Mouse (Mus musculus) brain, embryonic 14.5 days (tissue): ENCODE results near the gene Cenpi.

ENCODE experiments used
- CTCF ChIP-seq: fragments of 200-500 bp; IDR thresholded peaks from 2 replicates; pipeline ENCODE4 v1.5.1; 2012; ENCODE audit warnings: inconsistent platforms, mild to moderate bottlenecking, moderate library complexity, borderline replicate concordance; ENCODE audit not compliant: insufficient read depth, insufficient read length; ENCODE audit errors: extremely low read depth
- POLR2A ChIP-seq: fragments of 200-500 bp; IDR thresholded peaks from 2 replicates; pipeline ENCODE4 v1.6.1; 2012; ENCODE audit warnings: mild to moderate bottlenecking, inconsistent platforms, borderline replicate concordance; ENCODE audit not compliant: poor library complexity, insufficient read depth, insufficient read length, severe bottlenecking; ENCODE audit errors: extremely low read depth

GRCm38 (mm10) chrX:134300219-134300618 is 7.7 kb upstream of the Cenpi start:
- no peak for TF ChIP-seq POLR2A
- TF ChIP-seq CTCF: no peak
